ENCODE assay signal across 27 mouse cellular contexts in genomic region chr6:108952389-108952788, GRCm38 (mm10).
"Had no signal": no experiment of that assay in that cellular context is flagged by ENCODE, and none has a peak within 500 bp of the region (broad histone marks: within the 10 kb centered on the region; RNA-seq: fewer than 3 reads in every experiment).

No protein-coding gene starts in this region.

- H3K9ac ChIP-seq: heart, embryonic 12.5 days; hindbrain, embryonic 12.5 days; hindbrain, embryonic 14.5 days; intestine, embryonic 15.5 days; limb, embryonic 12.5 days; liver, embryonic 13.5 days had no signal

- ATAC-seq: hindbrain, embryonic 16.5 days; inflammation-experienced regulatory T-cells, adult 6 months; intestine, embryonic 15.5 days; intestine, postnatal 0 days had no signal

- H3K36me3 ChIP-seq: heart, embryonic 10.5 days; heart, embryonic 12.5 days; hindbrain, embryonic 10.5 days; hindbrain, embryonic 12.5 days; intestine, embryonic 15.5 days; limb, embryonic 10.5 days; limb, embryonic 12.5 days; liver, embryonic 13.5 days had no signal

- H3K4me3 ChIP-seq: heart, adult 2 months; heart, embryonic 10.5 days; heart, embryonic 12.5 days; hindbrain, embryonic 10.5 days; hindbrain, embryonic 12.5 days; intestine, embryonic 15.5 days; layer of hippocampus, adult 2 months; left cerebral cortex, adult 2 months; limb, embryonic 10.5 days; limb, embryonic 12.5 days; liver, embryonic 13.5 days had no signal

- H3K4me1 ChIP-seq: heart, embryonic 10.5 days; heart, embryonic 12.5 days; hindbrain, embryonic 10.5 days; hindbrain, embryonic 12.5 days; intestine, embryonic 15.5 days; limb, embryonic 10.5 days; limb, embryonic 12.5 days; liver, embryonic 13.5 days had no signal

- H3K27ac ChIP-seq: heart, adult 2 months; heart, embryonic 10.5 days; hindbrain, embryonic 10.5 days; hindbrain, embryonic 12.5 days; hindbrain, embryonic 14.5 days; intestine, embryonic 15.5 days; layer of hippocampus, adult 2 months; left cerebral cortex, adult 2 months; limb, embryonic 10.5 days; limb, embryonic 12.5 days; liver, embryonic 13.5 days had no signal

- H3K4me2 ChIP-seq: heart, embryonic 12.5 days; hindbrain, embryonic 12.5 days; hindbrain, embryonic 14.5 days; intestine, embryonic 15.5 days; limb, embryonic 12.5 days; liver, embryonic 11.5 days; liver, embryonic 13.5 days had no signal

- DNase-seq: gastrocnemius, postnatal 14 days; gastrocnemius, postnatal 36 days; heart, adult 11 months; heart, adult 2 months; heart, postnatal 10 days; heart, postnatal 4 days; kidney, adult 18-20 months; kidney, adult 8-10 months; kidney, postnatal 10 days; kidney, postnatal 25 days; kidney, postnatal 4 days; liver; liver, embryonic 13.5 days had no signal

- H3K9me3 ChIP-seq: heart, embryonic 10.5 days; heart, embryonic 12.5 days; hindbrain, embryonic 10.5 days; hindbrain, embryonic 12.5 days; intestine, embryonic 15.5 days; limb, embryonic 10.5 days; limb, embryonic 12.5 days had no signal

- H3K27me3 ChIP-seq: heart, embryonic 12.5 days; hindbrain, embryonic 12.5 days; intestine, embryonic 15.5 days; limb, embryonic 12.5 days; liver, embryonic 13.5 days had no signal
